Mouse (Mus musculus): ENCODE data around the gene Slc29a3.

DNA sequence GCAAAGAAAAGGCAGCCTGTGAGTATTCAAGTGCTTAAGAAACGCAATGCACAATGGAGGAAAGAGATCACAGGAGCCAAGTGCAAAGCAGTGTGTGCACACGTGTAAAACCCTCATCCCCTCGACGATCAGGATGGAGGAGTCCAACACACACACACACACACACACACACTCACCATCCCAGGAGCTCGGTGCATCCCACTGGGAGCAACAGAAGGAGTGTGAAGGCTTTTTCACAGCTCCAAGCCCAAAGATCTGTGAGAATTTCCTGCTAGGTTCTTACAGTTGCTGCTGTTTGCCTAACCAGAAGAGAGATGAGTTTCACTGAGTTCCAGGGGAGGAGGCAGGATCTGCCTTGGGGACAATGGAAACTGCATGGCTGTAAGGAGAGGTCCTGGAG, 20.9 kb downstream of the Slc29a3 start:
- TF ChIP-seq CTCF (IDR thresholded peaks at IDR 0.05; ENCODE audit: low read depth, low read length), result no peak
- no peak for TF ChIP-seq POLR2A (IDR thresholded peaks at IDR 0.05; ENCODE audit: extremely low read depth, insufficient read depth, low read length)
